Mouse (Mus musculus) hindbrain, embryonic 11.5 days (tissue): ENCODE data around the gene Simc1. TPM values are rescaled to one million over a fixed set of nuclear protein-coding genes. Genes with fewer than 3 reads are reported as not detected.

ENCODE experiments used
- ATAC-seq: fragments of 200-750 bp; cut with Nextera tagmentation; 2 replicates; pipeline ENCODE4 v1.8.0; 2017; ENCODE audit warnings: mild to moderate bottlenecking, moderate TSS enrichment, moderate library complexity; ENCODE audit not compliant: low FRiP score
- DNase-seq: peaks from one replicate; pipeline ENCODE4 v3.0.0-alpha.2; 2015; ENCODE audit warnings: low spot score
- H3K27ac ChIP-seq: fragments of 300-500 bp; sonication (generic); 2 replicates; pipeline ENCODE4 v1.5.1; 2014; ENCODE audit warnings: mild to moderate bottlenecking, low read depth, low read length
- H3K27me3 ChIP-seq: fragments of 300-500 bp; sonication (generic); 2 replicates; pipeline ENCODE4 v1.6.1; 2014; ENCODE audit warnings: mild to moderate bottlenecking, low read length, moderate library complexity, mixed read lengths; ENCODE audit not compliant: control insufficient read depth, insufficient read depth
- H3K36me3 ChIP-seq: fragments of 300-500 bp; sonication (generic); 2 replicates; pipeline ENCODE4 v1.6.1; 2014; ENCODE audit warnings: mild to moderate bottlenecking, low read length, moderate library complexity, mixed read lengths; ENCODE audit not compliant: control insufficient read depth, insufficient read depth
- H3K4me1 ChIP-seq: fragments of 300-500 bp; sonication (generic); replicated peaks from 2 replicates; pipeline ENCODE4 v1.6.1; 2014; ENCODE audit warnings: low read length, mixed read lengths; ENCODE audit not compliant: control insufficient read depth, insufficient read depth
- H3K4me2 ChIP-seq: fragments of 300-500 bp; sonication (generic); replicated peaks from 2 replicates; pipeline ENCODE4 v1.6.1; 2014; ENCODE audit warnings: mild to moderate bottlenecking, low read depth, low read length
- H3K4me3 ChIP-seq: fragments of 300-500 bp; sonication (generic); 2 replicates; pipeline ENCODE4 v1.5.1; 2014; ENCODE audit warnings: low read depth, low read length
- H3K9ac ChIP-seq: fragments of 300-500 bp; sonication (generic); 2 replicates; pipeline ENCODE4 v1.6.1; 2014; ENCODE audit warnings: low read depth, low read length
- H3K9me3 ChIP-seq: fragments of 300-500 bp; sonication (generic); 2 replicates; pipeline ENCODE4 v1.6.1; 2016; ENCODE audit warnings: low read length; ENCODE audit not compliant: control insufficient read depth
- WGBS: fragments of 180-500 bp; shearing (Covaris S2); extraction: QIAGEN DNeasy Blood & Tissue Kit; methylation state at CpG from one replicate; pipeline ENCODE4 v1.1.7; 2014; 5-methylcytosine and 5-hydroxymethylcytosine counted together
- polyA plus RNA-seq: library from polyadenylated mRNA; unstranded; fragments of >200 nt; fragmentation: Nextera tagmentation; extraction: Ambion mirVana; gene quantifications from 2 replicates; pipeline ENCODE4 v1.2.1, GENCODE M21; 2014

Gene Simc1
- polyA plus RNA-seq: 19.7 TPM in 2 replicates

- H3K4me3 ChIP-seq: peak within 1 kb of the TSS; percentile 60
- H3K27ac ChIP-seq: peak within 1 kb of the TSS; percentile 51
- no peaks in the 10 kb centered on the region for H3K9me3 ChIP-seq
- H3K9ac ChIP-seq: peak within 1 kb of the TSS; percentile 65
- peak within 1 kb of the TSS; percentile 96 for H3K4me2 ChIP-seq
- ATAC-seq: peak; percentile 95
- H3K27me3 ChIP-seq: no peaks in the 10 kb centered on the region
- 0 out of 2 replicates have a peak, but pooled peaks cover 4% of the 10 kb centered on the region for H3K4me1 ChIP-seq
- no peaks in the 10 kb centered on the region for H3K36me3 ChIP-seq
- under 1% methylated on average over 86 of the region's 105 CpGs for WGBS
- DNase-seq: peak; percentile 78
These were observed at the start of gene Simc1 for GRCm38 (mm10) chr13:54503604-54504521. Gene Simc1, plus strand, starts transcription at chr13:54503779.

GRCm38 (mm10) chr13:54457062-54457461, 46.5 kb upstream of the Simc1 start:
- DNase-seq (no peak), ATAC-seq (no peak)
- H3K9ac ChIP-seq: no peak overlapping the region
- no peak overlapping the region for H3K4me2 ChIP-seq
- H3K9me3 ChIP-seq: no peaks in the 10 kb centered on the region
- H3K27me3 ChIP-seq: no peaks in the 10 kb centered on the region
- no peaks in the 10 kb centered on the region for H3K4me1 ChIP-seq
- no peak overlapping the region for H3K4me3 ChIP-seq
- no peak overlapping the region for H3K27ac ChIP-seq
- 85% methylated on average over 2 of the region's 2 CpGs for WGBS
- H3K36me3 ChIP-seq: peaks cover 4% of the 10 kb centered on the region

GRCm38 (mm10) chr13:54459282-54459681, 44.3 kb upstream of the Simc1 start:
- no peak overlapping the region for H3K27ac ChIP-seq
- H3K36me3 ChIP-seq: peaks cover 15% of the 10 kb centered on the region
- no peak overlapping the region for H3K4me2 ChIP-seq
- H3K9me3 ChIP-seq: no peaks in the 10 kb centered on the region
- no peaks in the 10 kb centered on the region for H3K27me3 ChIP-seq
- H3K4me1 ChIP-seq: no peaks in the 10 kb centered on the region
- H3K9ac ChIP-seq: no peak overlapping the region
- ATAC-seq (no peak), DNase-seq (no peak)
- WGBS: 84% methylated on average over 4 of the region's 4 CpGs
- no peak overlapping the region for H3K4me3 ChIP-seq

GRCm38 (mm10) chr13:54468098-54469011, 35.2 kb upstream of the Simc1 start, which contains the start of gene Thoc3:
Gene Thoc3, minus strand, starts transcription at chr13:54468849.
- Histone ChIP-seq H3K27ac (peak within 1 kb of the TSS; percentile 13; the same call in 1 of the 2 replicates), H3K4me3 (peak within 1 kb of the TSS; percentile 95), H3K27me3 (no peaks in the 10 kb centered on the region), H3K36me3 (peaks cover 31% of the 10 kb centered on the region), H3K4me1 (peaks cover 3% of the 10 kb centered on the region), H3K9me3 (no peaks in the 10 kb centered on the region), H3K9ac (peak within 1 kb of the TSS; percentile 89), H3K4me2 (peak within 1 kb of the TSS; percentile 76)
- ATAC-seq (peak; percentile 97), DNase-seq (peak; percentile 94)
- WGBS: under 1% methylated on average over 67 of the region's 67 CpGs

- Histone ChIP-seq H3K27ac (no peak overlapping the region), H3K4me2 (peak overlapping the region; percentile 33)
- peak; percentile 81 for ATAC-seq
These were observed 34.6 kb upstream of the Simc1 start for GRCm38 (mm10) chr13:54469012-54469354.

GRCm38 (mm10) chr13:54471967-54472366, 31.6 kb upstream of the Simc1 start:
- Histone ChIP-seq H3K36me3 (no peaks in the 10 kb centered on the region), H3K9me3 (no peaks in the 10 kb centered on the region), H3K9ac (no peak overlapping the region), H3K27me3 (no peaks in the 10 kb centered on the region), H3K4me1 (peaks cover 3% of the 10 kb centered on the region), H3K4me2 (no peak overlapping the region), H3K4me3 (no peak overlapping the region), H3K27ac (no peak overlapping the region)
- ATAC-seq (no peak), DNase-seq (no peak)
- WGBS: 81% methylated on average over 4 of the region's 4 CpGs

More at GRCm38 (mm10) chr13:54469012-54469354, 34.6 kb upstream of the Simc1 start:
- Histone ChIP-seq H3K9ac (no peak overlapping the region; the same call in 1 of the 2 replicates), H3K4me1 (peaks cover 3% of the 10 kb centered on the region), H3K4me3 (peak overlapping the region; percentile 95), H3K27me3 (no peaks in the 10 kb centered on the region), H3K9me3 (no peaks in the 10 kb centered on the region), H3K36me3 (peaks cover 24% of the 10 kb centered on the region)
- 19% methylated on average over 4 of the region's 4 CpGs for WGBS
- no peak for DNase-seq

GRCm38 (mm10) chr13:54474996-54475395, 28.6 kb upstream of the Simc1 start:
- no peak overlapping the region for H3K4me2 ChIP-seq
- no peaks in the 10 kb centered on the region for H3K36me3 ChIP-seq
- H3K4me1 ChIP-seq: no peaks in the 10 kb centered on the region
- no peaks in the 10 kb centered on the region for H3K27me3 ChIP-seq
- ATAC-seq: no peak
- WGBS: 73% methylated on average over 2 of the region's 2 CpGs
- no peak overlapping the region for H3K9ac ChIP-seq
- no peak overlapping the region for H3K4me3 ChIP-seq
- no peak for DNase-seq
- no peak overlapping the region for H3K27ac ChIP-seq
- H3K9me3 ChIP-seq: no peaks in the 10 kb centered on the region

- no peaks in the 10 kb centered on the region for H3K36me3 ChIP-seq
- no peaks in the 10 kb centered on the region for H3K9me3 ChIP-seq
- H3K4me1 ChIP-seq: no peaks in the 10 kb centered on the region
- no peak overlapping the region for H3K27ac ChIP-seq
- ATAC-seq (no peak), DNase-seq (no peak)
- no peaks in the 10 kb centered on the region for H3K27me3 ChIP-seq
- WGBS: 87% methylated on average over 5 of the region's 5 CpGs
- H3K4me2 ChIP-seq: no peak overlapping the region
- H3K9ac ChIP-seq: no peak overlapping the region
- H3K4me3 ChIP-seq: no peak overlapping the region
These were observed 27.9 kb upstream of the Simc1 start for GRCm38 (mm10) chr13:54475702-54476101.
